Mouse (Mus musculus): ENCODE data around the gene Pax7. TPM values are rescaled to one million over a fixed set of nuclear protein-coding genes. Genes with fewer than 3 reads are reported as not detected.

Gene Pax7
- polyA plus RNA-seq, 1 experiment from 2014 or later, result 0.73 TPM

GRCm38 (mm10) chr4:139822214-139823137 lies 10.9 kb downstream of the Pax7 start:
- WGBS, result 0% methylated on average over 28 of the region's 28 CpGs
- no peaks in the 10 kb centered on the region for H3K9me3 ChIP-seq (ENCODE audit: control insufficient read depth, low read length)

GRCm38 (mm10) chr4:139821491-139822160 lies 11.7 kb downstream of the Pax7 start:
- Histone ChIP-seq H3K4me2 (ENCODE audit: low read depth, low read length, severe bottlenecking) (peak overlapping the region; percentile 46), H3K9ac (ENCODE audit: low read length) (peak overlapping the region; percentile 39), H3K4me3 (ENCODE audit: low read depth, low read length) (peak overlapping the region; percentile 23), H3K27ac (ENCODE audit: low read depth, low read length) (no peak overlapping the region), H3K36me3 (ENCODE audit: control insufficient read depth, insufficient read depth, low read length) (no peaks in the 10 kb centered on the region), H3K9me3 (ENCODE audit: control insufficient read depth, low read length) (no peaks in the 10 kb centered on the region), H3K27me3 (ENCODE audit: control insufficient read depth, insufficient read depth, low read length) (peaks cover 96% of the 10 kb centered on the region), H3K4me1 (replicated peaks; ENCODE audit: control insufficient read depth, insufficient read depth, low read length) (peaks cover 46% of the 10 kb centered on the region)
- DNase-seq (ENCODE audit: low spot score) (peak; percentile 89), ATAC-seq (replicated peaks; ENCODE audit: low FRiP score) (peak; percentile 77)
- under 1% methylated on average over 65 of the region's 65 CpGs for WGBS

More at GRCm38 (mm10) chr4:139822214-139823137, 10.9 kb downstream of the Pax7 start:
- ATAC-seq (replicated peaks; ENCODE audit: low FRiP score) (no peak), DNase-seq (ENCODE audit: low spot score) (no peak)
- no peak overlapping the region for H3K27ac ChIP-seq (ENCODE audit: low read depth, low read length)
- peak overlapping the region; percentile 46 for H3K4me2 ChIP-seq (ENCODE audit: low read depth, low read length, severe bottlenecking)
- no peaks in the 10 kb centered on the region for H3K36me3 ChIP-seq (ENCODE audit: control insufficient read depth, insufficient read depth, low read length)
- H3K4me1 ChIP-seq (replicated peaks; ENCODE audit: control insufficient read depth, insufficient read depth, low read length), result peaks cover 46% of the 10 kb centered on the region
- peak overlapping the region; percentile 39 for H3K9ac ChIP-seq (ENCODE audit: low read length)
- H3K27me3 ChIP-seq (ENCODE audit: control insufficient read depth, insufficient read depth, low read length), result peaks cover 96% of the 10 kb centered on the region
- H3K4me3 ChIP-seq (ENCODE audit: low read depth, low read length), result peak overlapping the region; percentile 23

- WGBS, result under 1% methylated on average over 22 of the region's 22 CpGs
- peaks cover 46% of the 10 kb centered on the region for H3K4me1 ChIP-seq (replicated peaks; ENCODE audit: control insufficient read depth, insufficient read depth, low read length)
- H3K9ac ChIP-seq (ENCODE audit: low read length), result peak overlapping the region; percentile 39
- no peaks in the 10 kb centered on the region for H3K9me3 ChIP-seq (ENCODE audit: control insufficient read depth, low read length)
- peaks cover 96% of the 10 kb centered on the region for H3K27me3 ChIP-seq (ENCODE audit: control insufficient read depth, insufficient read depth, low read length)
- ATAC-seq (replicated peaks; ENCODE audit: low FRiP score), result no peak
- DNase-seq (ENCODE audit: low spot score), result no peak
- no peak overlapping the region for H3K27ac ChIP-seq (ENCODE audit: low read depth, low read length)
- H3K4me3 ChIP-seq (ENCODE audit: low read depth, low read length), result peak overlapping the region; percentile 23
- H3K4me2 ChIP-seq (ENCODE audit: low read depth, low read length, severe bottlenecking), result peak overlapping the region; percentile 46
- H3K36me3 ChIP-seq (ENCODE audit: control insufficient read depth, insufficient read depth, low read length), result no peaks in the 10 kb centered on the region
Observed at GRCm38 (mm10) chr4:139821071-139821470, 12.3 kb downstream of the Pax7 start.

- no peaks in the 10 kb centered on the region for H3K9me3 ChIP-seq (ENCODE audit: control insufficient read depth, low read length)
- H3K4me3 ChIP-seq (ENCODE audit: low read depth, low read length), result no peak overlapping the region
- H3K4me2 ChIP-seq (ENCODE audit: low read depth, low read length, severe bottlenecking), result no peak overlapping the region
- no peak overlapping the region for H3K27ac ChIP-seq (ENCODE audit: low read depth, low read length)
- no peak for ATAC-seq (replicated peaks; ENCODE audit: low FRiP score)
- H3K27me3 ChIP-seq (ENCODE audit: control insufficient read depth, insufficient read depth, low read length), result peaks cover 94% of the 10 kb centered on the region
- no peaks in the 10 kb centered on the region for H3K36me3 ChIP-seq (ENCODE audit: control insufficient read depth, insufficient read depth, low read length)
- WGBS, result 5% methylated on average over 9 of the region's 9 CpGs
- no peak overlapping the region for H3K9ac ChIP-seq (ENCODE audit: low read length)
- DNase-seq (ENCODE audit: low spot score), result no peak
- peaks cover 38% of the 10 kb centered on the region for H3K4me1 ChIP-seq (replicated peaks; ENCODE audit: control insufficient read depth, insufficient read depth, low read length)
Observed at GRCm38 (mm10) chr4:139819411-139820030, 13.8 kb downstream of the Pax7 start.

GRCm38 (mm10) chr4:139818163-139818562 lies 15.2 kb downstream of the Pax7 start:
- Histone ChIP-seq H3K9me3 (ENCODE audit: control insufficient read depth, low read length) (no peaks in the 10 kb centered on the region), H3K4me3 (ENCODE audit: low read depth, low read length) (no peak overlapping the region), H3K27me3 (ENCODE audit: control insufficient read depth, insufficient read depth, low read length) (peaks cover 94% of the 10 kb centered on the region), H3K27ac (ENCODE audit: low read depth, low read length) (no peak overlapping the region), H3K4me1 (replicated peaks; ENCODE audit: control insufficient read depth, insufficient read depth, low read length) (peaks cover 30% of the 10 kb centered on the region), H3K4me2 (ENCODE audit: low read depth, low read length, severe bottlenecking) (no peak overlapping the region), H3K36me3 (ENCODE audit: control insufficient read depth, insufficient read depth, low read length) (no peaks in the 10 kb centered on the region), H3K9ac (ENCODE audit: low read length) (no peak overlapping the region)
- ATAC-seq (replicated peaks; ENCODE audit: low FRiP score), result peak; percentile 35; the same call in 1 of the 2 replicates
- under 1% methylated on average over 7 of the region's 7 CpGs for WGBS
- DNase-seq (ENCODE audit: low spot score), result no peak

GRCm38 (mm10) chr4:139813371-139813960 lies 19.9 kb downstream of the Pax7 start:
- no peak for ATAC-seq (replicated peaks; ENCODE audit: low FRiP score)
- no peak overlapping the region for H3K9ac ChIP-seq (ENCODE audit: low read length)
- peaks cover 23% of the 10 kb centered on the region for H3K4me1 ChIP-seq (replicated peaks; ENCODE audit: control insufficient read depth, insufficient read depth, low read length)
- no peak overlapping the region for H3K4me2 ChIP-seq (ENCODE audit: low read depth, low read length, severe bottlenecking)
- 12% methylated on average over 9 of the region's 9 CpGs for WGBS
- no peaks in the 10 kb centered on the region for H3K9me3 ChIP-seq (ENCODE audit: control insufficient read depth, low read length)
- H3K27ac ChIP-seq (ENCODE audit: low read depth, low read length), result no peak overlapping the region
- DNase-seq (ENCODE audit: low spot score), result no peak
- peaks cover 93% of the 10 kb centered on the region for H3K27me3 ChIP-seq (ENCODE audit: control insufficient read depth, insufficient read depth, low read length)
- no peaks in the 10 kb centered on the region for H3K36me3 ChIP-seq (ENCODE audit: control insufficient read depth, insufficient read depth, low read length)
- no peak overlapping the region for H3K4me3 ChIP-seq (ENCODE audit: low read depth, low read length)

- no peak for ATAC-seq (replicated peaks; ENCODE audit: low FRiP score)
- no peak overlapping the region for H3K4me2 ChIP-seq (ENCODE audit: low read depth, low read length, severe bottlenecking)
- 32% methylated on average over 4 of the region's 4 CpGs for WGBS
- H3K27ac ChIP-seq (ENCODE audit: low read depth, low read length), result no peak overlapping the region
- peaks cover 28% of the 10 kb centered on the region for H3K4me1 ChIP-seq (replicated peaks; ENCODE audit: control insufficient read depth, insufficient read depth, low read length)
- no peak overlapping the region for H3K4me3 ChIP-seq (ENCODE audit: low read depth, low read length)
- H3K9ac ChIP-seq (ENCODE audit: low read length), result no peak overlapping the region
- H3K36me3 ChIP-seq (ENCODE audit: control insufficient read depth, insufficient read depth, low read length), result no peaks in the 10 kb centered on the region
- H3K9me3 ChIP-seq (ENCODE audit: control insufficient read depth, low read length), result no peaks in the 10 kb centered on the region
- peaks cover 78% of the 10 kb centered on the region for H3K27me3 ChIP-seq (ENCODE audit: control insufficient read depth, insufficient read depth, low read length)
- DNase-seq (ENCODE audit: low spot score), result no peak
Observed at GRCm38 (mm10) chr4:139811901-139812300, 21.4 kb downstream of the Pax7 start.

- Histone ChIP-seq H3K4me3 (ENCODE audit: low read depth, low read length) (no peak overlapping the region), H3K4me1 (replicated peaks; ENCODE audit: control insufficient read depth, insufficient read depth, low read length) (peaks cover 30% of the 10 kb centered on the region)
- WGBS, result 6% methylated on average over 5 of the region's 5 CpGs
Observed at GRCm38 (mm10) chr4:139811475-139811874, 21.9 kb downstream of the Pax7 start.

More at GRCm38 (mm10) chr4:139811475-139811874, 21.9 kb downstream of the Pax7 start:
- no peaks in the 10 kb centered on the region for H3K36me3 ChIP-seq (ENCODE audit: control insufficient read depth, insufficient read depth, low read length)
- H3K9me3 ChIP-seq (ENCODE audit: control insufficient read depth, low read length), result no peaks in the 10 kb centered on the region
- 0 out of 2 replicates have a peak overlapping the region, but pooled peaks have one; percentile 28 for H3K4me2 ChIP-seq (ENCODE audit: low read depth, low read length, severe bottlenecking)
- H3K27ac ChIP-seq (ENCODE audit: low read depth, low read length), result no peak overlapping the region
- DNase-seq (ENCODE audit: low spot score) (no peak), ATAC-seq (replicated peaks; ENCODE audit: low FRiP score) (no peak; the same call in 1 of the 2 replicates)
- H3K9ac ChIP-seq (ENCODE audit: low read length), result no peak overlapping the region
- peaks cover 74% of the 10 kb centered on the region for H3K27me3 ChIP-seq (ENCODE audit: control insufficient read depth, insufficient read depth, low read length)

All from forebrain, embryonic 11.5 days (tissue).